ENCODE assay signal across 11 mouse cellular contexts in genomic region chr7:137315544-137315940, GRCm38 (mm10). TPM values are rescaled to one million over a fixed set of nuclear protein-coding genes. Genes with fewer than 3 reads are reported as not detected.
DNase-seq lines count a peak whose midpoint lies in the region; ATAC-seq and TF ChIP-seq lines count a peak whose summit lies in the region.
"Had no signal": no experiment of that assay in that cellular context is flagged by ENCODE, and none has a peak within 500 bp of the region (broad histone marks: within the 10 kb centered on the region; RNA-seq: fewer than 3 reads in every experiment).

No protein-coding gene starts in this region.

- no peaks in the 10 kb centered on the region for H3K36me3 ChIP-seq in kidney, postnatal 0 days (ENCODE audit: insufficient read depth, low read length)
- H3K36me3 ChIP-seq in forebrain, embryonic 14.5 days (ENCODE audit: control insufficient read depth, insufficient read depth, low read length): no peaks in the 10 kb centered on the region
- H3K36me3 ChIP-seq in limb, embryonic 11.5 days (ENCODE audit: control insufficient read depth, insufficient read depth, low read length): no peaks in the 10 kb centered on the region
- no peaks in the 10 kb centered on the region for H3K36me3 ChIP-seq in stomach, embryonic 14.5 days (ENCODE audit: control insufficient read depth, insufficient read depth, low read length)

- H3K9ac ChIP-seq in kidney, postnatal 0 days (ENCODE audit: low read depth, low read length): no peak overlapping the region
- no peak overlapping the region for H3K9ac ChIP-seq in forebrain, embryonic 14.5 days (ENCODE audit: low read length)
- H3K9ac ChIP-seq in limb, embryonic 11.5 days (ENCODE audit: low read length): peak overlapping the region; percentile 55
- H3K9ac ChIP-seq in stomach, embryonic 14.5 days (replicated peaks; ENCODE audit: low read depth, low read length): no peak overlapping the region

- H3K4me2 ChIP-seq in kidney, postnatal 0 days (ENCODE audit: low read length): peak overlapping the region; percentile 30
- H3K4me2 ChIP-seq in forebrain, embryonic 14.5 days (ENCODE audit: low read length): peak overlapping the region; percentile 86; the same call in 1 of the 2 replicates
- H3K4me2 ChIP-seq in limb, embryonic 11.5 days (ENCODE audit: low read depth, severe bottlenecking): peak overlapping the region; percentile 95
- peak overlapping the region; percentile 96; the same call in 1 of the 2 replicates for H3K4me2 ChIP-seq in stomach, embryonic 14.5 days (replicated peaks; ENCODE audit: low read depth, low read length)

- H3K27ac ChIP-seq in kidney, postnatal 0 days: no peak overlapping the region
- H3K27ac ChIP-seq in forebrain, embryonic 14.5 days (ENCODE audit: low read depth, low read length): no peak overlapping the region
- H3K27ac ChIP-seq in limb, embryonic 11.5 days (replicated peaks; ENCODE audit: low read depth, low read length): no peak overlapping the region
- no peak overlapping the region for H3K27ac ChIP-seq in stomach, embryonic 14.5 days (ENCODE audit: low read length)

- peaks cover 12% of the 10 kb centered on the region for H3K4me1 ChIP-seq in kidney, postnatal 0 days (replicated peaks; ENCODE audit: insufficient read depth, low read length)
- peaks cover 16% of the 10 kb centered on the region; the same call in 1 of the 2 replicates for H3K4me1 ChIP-seq in forebrain, embryonic 14.5 days (ENCODE audit: control insufficient read depth, insufficient read depth, low read length)
- peaks cover 33% of the 10 kb centered on the region for H3K4me1 ChIP-seq in limb, embryonic 11.5 days (ENCODE audit: control insufficient read depth, insufficient read depth, low read length)
- H3K4me1 ChIP-seq in stomach, embryonic 14.5 days (ENCODE audit: control insufficient read depth, insufficient read depth, low read length): 0 out of 2 replicates have a peak, but pooled peaks cover 7% of the 10 kb centered on the region

- no peak for DNase-seq in kidney, postnatal 0 days (ENCODE audit: low spot score)
- no peak for DNase-seq in kidney, adult 11 months
- DNase-seq in forebrain, embryonic 14.5 days (ENCODE audit: low spot score): no peak
- DNase-seq in limb, embryonic 11.5 days (ENCODE audit: low spot score): no peak
- DNase-seq in cerebellum, adult 9-11 months: no peak
- no peak for DNase-seq in layer of hippocampus, postnatal 14 days (ENCODE audit: low spot score in 2 of 2)
- DNase-seq in lung, postnatal 10 days: no peak
- DNase-seq: adrenal gland, adult 8-10 months had no signal

- 11% methylated on average over 19 of the region's 19 CpGs for WGBS in kidney, postnatal 0 days
- 2% methylated on average over 19 of the region's 19 CpGs for WGBS in forebrain, embryonic 14.5 days
- WGBS in limb, embryonic 11.5 days: 1% methylated on average over 19 of the region's 19 CpGs
- WGBS in stomach, embryonic 14.5 days: 2% methylated on average over 19 of the region's 19 CpGs

- TF ChIP-seq CTCF in kidney, postnatal 0 days (IDR thresholded peaks at IDR 0.05; ENCODE audit: low read depth): no peak

- peaks cover 85% of the 10 kb centered on the region for H3K27me3 ChIP-seq in kidney, postnatal 0 days (ENCODE audit: insufficient read depth, low read length)
- peaks cover 82% of the 10 kb centered on the region for H3K27me3 ChIP-seq in forebrain, embryonic 14.5 days (replicated peaks; ENCODE audit: control insufficient read depth, insufficient read depth, low read length)
- peaks cover 55% of the 10 kb centered on the region for H3K27me3 ChIP-seq in limb, embryonic 11.5 days (ENCODE audit: control insufficient read depth, insufficient read depth, low read length)
- peaks cover 63% of the 10 kb centered on the region for H3K27me3 ChIP-seq in stomach, embryonic 14.5 days (ENCODE audit: control insufficient read depth, insufficient read depth, low read length)

- 0 out of 2 replicates have a peak overlapping the region, but pooled peaks have one; percentile 50 for H3K4me3 ChIP-seq in kidney, postnatal 0 days (replicated peaks; ENCODE audit: low read depth, low read length)
- no peak overlapping the region for H3K4me3 ChIP-seq in forebrain, embryonic 14.5 days (ENCODE audit: low read depth, low read length)
- H3K4me3 ChIP-seq in limb, embryonic 11.5 days (ENCODE audit: low read depth, low read length): peak overlapping the region; percentile 83
- H3K4me3 ChIP-seq in stomach, embryonic 14.5 days (ENCODE audit: low read depth, low read length): peak overlapping the region; percentile 5; the same call in 1 of the 2 replicates

- ATAC-seq in kidney, postnatal 0 days (replicated peaks; ENCODE audit: low FRiP score, low read depth): no peak
- no peak for ATAC-seq in forebrain, embryonic 14.5 days
- ATAC-seq in limb, embryonic 11.5 days (ENCODE audit: insufficient number of reproducible peaks, low FRiP score, low TSS enrichment, low read depth): no peak
- no peak for ATAC-seq in stomach, embryonic 14.5 days (ENCODE audit: insufficient number of reproducible peaks, insufficient read depth, low FRiP score, low read depth)

- H3K9me3 ChIP-seq in kidney, postnatal 0 days (replicated peaks; ENCODE audit: low read length): no peaks in the 10 kb centered on the region
- H3K9me3 ChIP-seq in forebrain, embryonic 14.5 days (replicated peaks; ENCODE audit: control insufficient read depth, low read length): no peaks in the 10 kb centered on the region
- no peaks in the 10 kb centered on the region for H3K9me3 ChIP-seq in limb, embryonic 11.5 days (ENCODE audit: control insufficient read depth, low read length)
- H3K9me3 ChIP-seq in stomach, embryonic 14.5 days (ENCODE audit: control insufficient read depth, low read depth, low read length): no peaks in the 10 kb centered on the region

RNA-seq across cellular contexts. Expression of gene Ebf3, which starts 1.3 kb away (rescaled TPM):
- polyA plus RNA-seq in kidney, postnatal 0 days (2015; fragmentation: Nextera tagmentation; extraction: Ambion mirVana): 0.22 and 0.30 TPM in 2 replicates
- polyA plus RNA-seq in forebrain, embryonic 14.5 days (2014; fragmentation: Nextera tagmentation; extraction: Ambion mirVana): 0.89 and 1.2 TPM in 2 replicates
- polyA plus RNA-seq in limb, embryonic 11.5 days (2014; fragmentation: Nextera tagmentation; extraction: Ambion mirVana): 9.8 and 10.3 TPM in 2 replicates
- 1.6 and 1.9 TPM in 2 replicates for polyA plus RNA-seq in stomach, embryonic 14.5 days (2014; fragmentation: Nextera tagmentation; extraction: Ambion mirVana)
- total RNA-seq in layer of hippocampus, postnatal 14 days (2021): 1 to 10 TPM; 1.8 to 2.2 TPM
- total RNA-seq: MEL; neutrophil, adult 5-6 weeks had no signal

Comparison
In these comparisons a context has a peak if more than half of its experiments do, and no peak if none do; other contexts are left out.
1. H3K4me2 ChIP-seq: peak in every context shown above with its lines; median percentile 96 in stomach, embryonic 14.5 days; 95 in limb, embryonic 11.5 days; 86 in forebrain, embryonic 14.5 days; 30 in kidney, postnatal 0 days.